Mouse (Mus musculus): ENCODE measurements around the gene Commd7.

DNA sequence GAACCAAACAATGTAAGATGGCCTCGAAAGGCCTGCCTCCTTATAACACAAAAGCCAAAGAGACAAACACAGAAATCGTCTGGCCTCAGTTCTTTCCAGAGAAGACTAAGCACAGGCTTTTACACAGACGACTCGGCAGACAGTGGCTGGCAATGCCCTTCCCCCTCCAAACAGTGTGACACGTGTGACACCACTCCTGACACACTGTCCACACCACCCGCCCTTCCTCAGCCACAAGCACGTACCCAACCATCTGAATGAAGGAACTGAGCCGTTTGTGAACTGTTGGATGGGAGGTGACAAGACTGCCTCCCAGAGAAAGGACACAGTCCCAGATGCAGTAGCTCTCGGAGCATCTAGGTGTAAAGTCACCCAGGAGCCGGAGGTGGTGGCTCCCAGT is 13.7 kb downstream of the Commd7 start:
- TF ChIP-seq CTCF (IDR thresholded peaks at IDR 0.05; ENCODE audit: low read depth) (no peak), EP300 (optimal IDR thresholded peaks at IDR 0.05) (no peak)
